Mouse (Mus musculus) spleen, adult 2 months (tissue): ENCODE measurements at regions not wholly inside any gene's neighbourhood (a gene's known extent, or its start where the extent isn't known, plus 50 kb on each side); places are given as distances from the start of the nearest gene placed in this dataset.

Experiments used
- DNase-seq, 2 experiments: peaks; one replicate each; pipeline versions ENCODE4 v3.0.0 to v3.0.0-alpha.2; 2012 to 2021; ENCODE audit warnings: low spot score in 2 of 2, low read depth in 1 of 2
- H3K27ac ChIP-seq: fragments of 200-500 bp; 2 replicates; pipeline ENCODE4 v1.5.1; 2012; ENCODE audit warnings: low read length, inconsistent platforms; ENCODE audit not compliant: insufficient read depth
- H3K27me3 ChIP-seq: fragments of 200-500 bp; 2 replicates; pipeline ENCODE4 v1.6.1; 2012; ENCODE audit warnings: mild to moderate bottlenecking, moderate library complexity, low read length, inconsistent platforms; ENCODE audit not compliant: control insufficient read depth, insufficient read depth
- H3K36me3 ChIP-seq: fragments of 200-500 bp; 2 replicates; pipeline ENCODE4 v1.6.1; 2012; ENCODE audit warnings: mild to moderate bottlenecking, low read length, inconsistent platforms; ENCODE audit not compliant: control insufficient read depth, insufficient read depth
- H3K4me1 ChIP-seq: fragments of 200-500 bp; 2 replicates; pipeline ENCODE4 v1.6.1; 2011; ENCODE audit warnings: inconsistent platforms; ENCODE audit not compliant: control insufficient read depth, insufficient read depth, insufficient read length
- H3K4me3 ChIP-seq: fragments of 200-500 bp; 2 replicates; pipeline ENCODE4 v1.5.1; 2011; ENCODE audit warnings: mild to moderate bottlenecking, inconsistent platforms; ENCODE audit not compliant: insufficient read depth, insufficient read length; ENCODE audit errors: extremely low read depth
- CTCF ChIP-seq: fragments of 200-500 bp; IDR thresholded peaks from 2 replicates; pipeline ENCODE4 v1.5.1; 2011; ENCODE audit warnings: mild to moderate bottlenecking, inconsistent platforms; ENCODE audit not compliant: insufficient read depth, insufficient read length, insufficient replicate concordance; ENCODE audit errors: extremely low read depth
- POLR2A ChIP-seq: fragments of 200-500 bp; IDR thresholded peaks from 2 replicates; pipeline ENCODE4 v1.6.1; 2011; ENCODE audit warnings: low read depth, low read length, inconsistent platforms
- WGBS: fragments of 180-500 bp; shearing (Covaris S2); methylation state at CpG from one replicate; pipeline ENCODE4 v1.1.7; 2018; 5-methylcytosine and 5-hydroxymethylcytosine counted together

- no peak overlapping the region for H3K27ac ChIP-seq
- TF ChIP-seq POLR2A (no peak), CTCF (no peak)
- 79% methylated on average over 8 of the region's 8 CpGs for WGBS
These were observed 256.3 kb downstream of the Rplp1 start for GRCm38 (mm10) chr9:61657996-61658395.

GRCm38 (mm10) chr9:61655433-61655981 is 258.8 kb downstream of the Rplp1 start:
- Histone ChIP-seq H3K36me3 (no peaks in the 10 kb centered on the region), H3K27ac (no peak overlapping the region), H3K4me1 (peaks cover 6% of the 10 kb centered on the region; the same call in 1 of the 2 replicates), H3K27me3 (no peaks in the 10 kb centered on the region), H3K4me3 (no peak overlapping the region)
- TF ChIP-seq POLR2A (no peak), CTCF (no peak)
- WGBS = 84% methylated on average over 9 of the region's 9 CpGs
- DNase-seq = no peak

More at GRCm38 (mm10) chr9:61657996-61658395, 256.3 kb downstream of the Rplp1 start:
- Histone ChIP-seq H3K27me3 (no peaks in the 10 kb centered on the region), H3K36me3 (no peaks in the 10 kb centered on the region), H3K4me3 (no peak overlapping the region), H3K4me1 (peaks cover 16% of the 10 kb centered on the region)
- DNase-seq = no peak

DNA sequence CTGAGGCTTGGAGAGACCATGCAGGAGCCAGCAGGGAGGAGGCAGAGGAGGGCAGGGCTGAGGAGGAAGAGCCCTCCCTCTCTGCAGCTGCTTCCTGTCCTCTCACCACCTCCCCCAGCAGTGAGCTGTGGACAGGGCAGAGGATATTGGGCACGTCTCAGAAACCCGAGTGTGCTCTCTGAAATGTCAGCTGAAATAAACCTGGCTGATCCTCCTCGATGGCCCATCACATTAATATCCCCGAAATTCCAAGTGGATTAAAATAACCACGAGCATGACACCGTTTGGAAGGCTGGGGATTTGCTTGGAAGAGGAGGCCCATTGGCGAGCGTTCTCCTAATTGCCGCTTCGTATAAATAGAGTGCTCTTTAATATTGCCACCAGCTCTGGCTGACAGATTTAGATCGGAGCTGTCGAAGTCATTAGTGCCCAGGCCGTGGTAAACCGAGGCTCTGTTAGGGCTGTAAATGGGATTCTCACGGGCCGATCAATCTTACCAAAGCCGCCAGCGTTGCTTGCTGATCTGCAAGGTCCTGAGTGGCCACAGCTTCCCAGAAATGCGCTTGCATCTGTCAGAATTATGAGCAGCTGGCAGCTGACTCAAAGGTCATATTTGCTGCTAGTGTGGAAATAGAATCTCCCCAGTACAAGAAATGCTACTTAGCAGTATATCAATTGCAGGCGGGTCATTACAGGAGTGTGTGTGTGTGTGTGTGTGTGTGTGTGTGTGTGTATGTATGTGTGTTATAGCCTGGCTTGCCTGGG is 268.5 kb downstream of the Rplp1 start:
- WGBS = 57% methylated on average over 20 of the region's 20 CpGs
- Histone ChIP-seq H3K36me3 (no peaks in the 10 kb centered on the region), H3K27me3 (no peaks in the 10 kb centered on the region), H3K27ac (no peak overlapping the region), H3K4me3 (no peak overlapping the region), H3K4me1 (peaks cover 7% of the 10 kb centered on the region; the same call in 1 of the 2 replicates)
- TF ChIP-seq POLR2A = no peak
- no peak for TF ChIP-seq CTCF
- DNase-seq = no peak

DNA sequence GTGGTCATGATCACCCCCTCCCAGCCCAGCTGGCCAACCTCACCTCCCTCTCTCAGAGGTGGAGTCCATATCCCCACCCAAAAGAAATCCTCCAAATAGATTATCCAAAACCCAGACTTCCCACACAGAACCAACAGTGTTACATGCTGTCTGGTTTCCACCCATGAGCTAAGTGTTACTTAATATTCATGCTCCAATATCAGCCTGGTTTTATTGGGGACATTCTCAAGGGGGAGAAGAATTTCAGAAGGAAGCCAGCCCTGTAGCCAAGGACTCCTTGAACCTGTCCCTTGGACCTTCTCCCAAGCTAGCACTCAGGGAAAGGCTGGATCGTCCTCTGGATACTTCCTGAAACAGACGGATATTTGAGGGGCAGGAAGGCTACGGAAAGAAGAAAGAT is 268.6 kb downstream of the Tle3 start:
- H3K27me3 ChIP-seq = no peaks in the 10 kb centered on the region
- H3K27ac ChIP-seq = no peak overlapping the region
- H3K4me1 ChIP-seq = peaks cover 4% of the 10 kb centered on the region; the same call in 1 of the 2 replicates
- no peak for DNase-seq
- WGBS = 91% methylated on average over 3 of the region's 3 CpGs
- no peak overlapping the region for H3K4me3 ChIP-seq
- H3K36me3 ChIP-seq = no peaks in the 10 kb centered on the region
- TF ChIP-seq POLR2A (no peak), CTCF (no peak)

DNA sequence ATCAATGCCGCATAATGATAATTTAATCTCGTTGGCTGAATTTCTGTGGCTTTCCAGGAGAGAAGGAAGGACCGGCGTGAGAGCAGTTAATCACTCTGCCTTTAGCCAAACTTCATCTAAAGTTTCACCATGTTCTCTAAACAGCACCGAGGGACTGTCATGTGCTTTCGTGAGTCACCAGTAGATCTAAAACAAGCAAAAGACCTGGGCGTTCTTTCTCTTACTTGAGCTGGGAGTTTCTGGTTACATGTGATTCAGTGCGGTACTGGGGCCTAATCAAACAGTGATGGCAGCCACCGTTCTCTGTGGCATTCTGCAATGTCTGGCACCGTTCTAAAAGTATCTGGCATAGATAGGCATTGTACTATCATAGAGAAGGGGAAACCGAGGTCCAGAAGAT is 266.7 kb downstream of the Tle3 start:
- Histone ChIP-seq H3K36me3 (no peaks in the 10 kb centered on the region), H3K27ac (no peak overlapping the region), H3K27me3 (no peaks in the 10 kb centered on the region), H3K4me3 (no peak overlapping the region), H3K4me1 (0 out of 2 replicates have a peak, but pooled peaks cover 2% of the 10 kb centered on the region)
- TF ChIP-seq CTCF = no peak
- no peak for TF ChIP-seq POLR2A
- no peak for DNase-seq
- WGBS = 90% methylated on average over 11 of the region's 11 CpGs

DNA sequence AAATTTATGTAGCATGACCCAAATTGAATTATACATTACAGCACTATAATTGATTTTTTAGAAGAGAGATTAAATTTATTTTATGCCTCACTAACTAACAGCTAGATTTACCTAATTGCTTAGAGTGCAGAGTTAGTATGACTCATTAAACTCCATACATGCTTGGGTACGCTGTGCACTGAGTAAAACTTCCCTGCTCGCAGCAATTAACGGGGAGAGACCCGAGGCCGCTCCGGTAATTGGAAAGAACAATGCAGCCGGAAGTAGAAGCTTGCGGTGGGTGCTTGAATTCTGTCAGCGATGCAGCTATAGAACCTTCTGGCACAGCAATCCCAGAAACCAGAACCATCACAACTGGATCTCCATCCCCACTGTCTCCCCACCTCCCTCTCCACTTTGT is 261.8 kb downstream of the Tle3 start:
- no peak for TF ChIP-seq POLR2A
- no peak for TF ChIP-seq CTCF
- H3K4me1 ChIP-seq = no peaks in the 10 kb centered on the region
- no peaks in the 10 kb centered on the region for H3K27me3 ChIP-seq
- H3K4me3 ChIP-seq = no peak overlapping the region
- 85% methylated on average over 9 of the region's 9 CpGs for WGBS
- DNase-seq = no peak
- H3K36me3 ChIP-seq = no peaks in the 10 kb centered on the region
- no peak overlapping the region for H3K27ac ChIP-seq

DNA sequence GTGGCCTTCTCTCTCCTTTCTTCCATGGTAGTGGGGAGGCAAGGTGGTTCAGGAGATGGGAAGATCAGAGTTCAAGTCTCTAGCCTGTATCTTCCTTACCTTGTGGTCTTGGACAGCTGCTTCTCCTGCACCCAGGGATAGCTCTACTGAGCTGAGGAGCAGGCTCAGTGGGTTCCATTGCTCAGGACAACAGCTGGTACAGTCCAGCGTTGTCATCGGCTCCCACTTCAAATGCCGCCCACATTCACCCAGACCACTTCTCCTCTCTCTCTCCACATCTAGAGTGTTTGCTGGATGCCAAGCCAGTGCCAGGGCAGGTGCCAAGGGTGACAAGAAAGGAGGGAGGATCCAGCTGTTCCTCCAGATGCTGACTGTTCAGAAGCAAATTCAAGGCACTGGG is 260.4 kb downstream of the Tle3 start:
- no peak for TF ChIP-seq CTCF
- no peak for TF ChIP-seq POLR2A
- no peak for DNase-seq
- WGBS = 86% methylated on average over 3 of the region's 3 CpGs
- no peaks in the 10 kb centered on the region for H3K27me3 ChIP-seq
- H3K4me1 ChIP-seq = peaks cover 7% of the 10 kb centered on the region; the same call in 1 of the 2 replicates
- no peaks in the 10 kb centered on the region for H3K36me3 ChIP-seq
- no peak overlapping the region for H3K4me3 ChIP-seq
- H3K27ac ChIP-seq = no peak overlapping the region
